8 mouse cellular contexts compared by ENCODE assay signal in the genomic region with DNA sequence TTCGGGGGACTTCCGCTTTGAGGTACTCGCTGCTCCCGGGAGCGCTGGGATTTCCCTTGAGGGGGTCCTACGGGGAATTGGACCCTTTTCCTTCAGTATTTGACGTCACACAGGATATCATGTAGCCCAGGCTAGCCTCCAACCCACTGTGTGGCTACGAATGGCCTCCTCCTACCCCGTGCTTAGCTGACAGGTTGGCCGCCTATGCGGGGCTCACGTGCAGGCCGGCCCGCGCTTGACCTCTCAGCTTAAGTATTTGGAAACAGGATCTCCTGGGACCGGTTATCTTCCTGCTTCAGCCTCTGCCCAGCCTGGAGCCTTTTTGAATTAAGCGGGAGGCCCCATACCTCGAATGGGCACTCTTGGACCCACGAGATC. TPM values are rescaled to one million over a fixed set of nuclear protein-coding genes. Genes with fewer than 3 reads are reported as not detected.
DNase-seq lines count a peak whose midpoint lies in the region; ATAC-seq and TF ChIP-seq lines count a peak whose summit lies in the region.

No protein-coding gene starts in this region.

- H3K4me3 ChIP-seq in heart, postnatal 0 days (ENCODE audit: low read depth, low read length), result peak overlapping the region; percentile 88
- H3K4me3 ChIP-seq in hindbrain, embryonic 12.5 days, result peak overlapping the region; percentile 91
- H3K4me3 ChIP-seq in midbrain, embryonic 11.5 days (ENCODE audit: low read depth, low read length), result peak overlapping the region; percentile 96

- under 1% methylated on average over 19 of the region's 19 CpGs for WGBS in heart, postnatal 0 days
- under 1% methylated on average over 19 of the region's 19 CpGs for WGBS in hindbrain, embryonic 12.5 days
- WGBS in midbrain, embryonic 11.5 days, result under 1% methylated on average over 19 of the region's 19 CpGs

- H3K36me3 ChIP-seq in heart, postnatal 0 days (replicated peaks; ENCODE audit: control insufficient read depth, insufficient read depth, low read length), result peaks cover 28% of the 10 kb centered on the region
- peaks cover 32% of the 10 kb centered on the region for H3K36me3 ChIP-seq in hindbrain, embryonic 12.5 days
- H3K36me3 ChIP-seq in midbrain, embryonic 11.5 days (ENCODE audit: control insufficient read depth, insufficient read depth, low read length), result peaks cover 16% of the 10 kb centered on the region

- TF ChIP-seq CTCF in heart, postnatal 0 days (IDR thresholded peaks at IDR 0.05; ENCODE audit: low read depth), result no peak

- H3K9me3 ChIP-seq in heart, postnatal 0 days (replicated peaks; ENCODE audit: control insufficient read depth, low read length), result no peaks in the 10 kb centered on the region
- H3K9me3 ChIP-seq in hindbrain, embryonic 12.5 days (replicated peaks), result no peaks in the 10 kb centered on the region
- no peaks in the 10 kb centered on the region for H3K9me3 ChIP-seq in midbrain, embryonic 11.5 days (ENCODE audit: control insufficient read depth, low read length)

- peak overlapping the region; percentile 86 for H3K4me2 ChIP-seq in heart, postnatal 0 days (ENCODE audit: low read depth, low read length)
- H3K4me2 ChIP-seq in hindbrain, embryonic 12.5 days (replicated peaks), result peak overlapping the region; percentile 87
- peak overlapping the region; percentile 95 for H3K4me2 ChIP-seq in midbrain, embryonic 11.5 days

- ATAC-seq in heart, postnatal 0 days (ENCODE audit: insufficient read depth, low read depth), result peak; percentile 22; the same call in 1 of the 2 replicates
- ATAC-seq in hindbrain, embryonic 12.5 days (ENCODE audit: low FRiP score), result peak; percentile 30
- ATAC-seq in midbrain, embryonic 11.5 days (ENCODE audit: low FRiP score), result peak; percentile 28

- peak overlapping the region; percentile 91 for H3K9ac ChIP-seq in heart, postnatal 0 days (replicated peaks; ENCODE audit: low read depth, low read length)
- H3K9ac ChIP-seq in hindbrain, embryonic 12.5 days, result peak overlapping the region; percentile 79
- H3K9ac ChIP-seq in midbrain, embryonic 11.5 days (ENCODE audit: low read length), result peak overlapping the region; percentile 84

- DNase-seq in heart, postnatal 0 days (ENCODE audit: low spot score), result no peak
- DNase-seq in heart, adult 18-20 months, result no peak
- DNase-seq in NIH3T3 (ENCODE audit: low read depth), result peak; percentile 78
- DNase-seq in midbrain, embryonic 11.5 days (ENCODE audit: low spot score, missing footprints), result no peak
- DNase-seq in gastrocnemius, adult 18-20 months (ENCODE audit: low spot score), result no peak
- no peak for DNase-seq in urinary bladder, postnatal 25 days (ENCODE audit: low spot score)
- no peak for DNase-seq in ovary, postnatal 10 days (ENCODE audit: low spot score)

- peak overlapping the region; percentile 92 for H3K27ac ChIP-seq in heart, postnatal 0 days (ENCODE audit: low read depth)
- H3K27ac ChIP-seq in hindbrain, embryonic 12.5 days, result peak overlapping the region; percentile 77
- H3K27ac ChIP-seq in midbrain, embryonic 11.5 days (ENCODE audit: low read depth, low read length), result peak overlapping the region; percentile 72

- H3K4me1 ChIP-seq in heart, postnatal 0 days (ENCODE audit: control insufficient read depth, insufficient read depth), result peaks cover 11% of the 10 kb centered on the region
- H3K4me1 ChIP-seq in hindbrain, embryonic 12.5 days, result peaks cover 15% of the 10 kb centered on the region
- peaks cover 14% of the 10 kb centered on the region for H3K4me1 ChIP-seq in midbrain, embryonic 11.5 days (ENCODE audit: control insufficient read depth, insufficient read depth, low read length)

- H3K27me3 ChIP-seq in heart, postnatal 0 days (ENCODE audit: control insufficient read depth, insufficient read depth, low read length), result no peaks in the 10 kb centered on the region
- H3K27me3 ChIP-seq in hindbrain, embryonic 12.5 days, result no peaks in the 10 kb centered on the region
- no peaks in the 10 kb centered on the region for H3K27me3 ChIP-seq in midbrain, embryonic 11.5 days (ENCODE audit: control insufficient read depth, insufficient read depth, low read length)

- no peak; the same call in 1 of the 2 replicates for TF ChIP-seq EP300 in heart, postnatal 0 days (IDR thresholded peaks at IDR 0.05; ENCODE audit: low read depth)

RNA-seq across cellular contexts. Expression of a gene that starts 0.3 kb away (rescaled TPM):
- total RNA-seq in heart, postnatal 0 days (2014; rRNA removed; ENCODE audit: low replicate concordance), result 0.11 TPM in 1 of 2 replicates, not detected in the other
- 0.43 and 1.1 TPM in 2 replicates for polyA plus RNA-seq in heart, postnatal 0 days (2015; fragmentation: Nextera tagmentation; extraction: Ambion mirVana)
- total RNA-seq in heart, adult 18-20 months (2021), result 1 to 10 TPM in 1 of 2 experiments, under 1 TPM in 1; 0.65 to 2.3 TPM
- 5.7 and 5.9 TPM in 2 replicates for polyA plus RNA-seq in hindbrain, embryonic 12.5 days (2016; fragmentation: Nextera tagmentation; extraction: Ambion mirVana)
- polyA plus RNA-seq in midbrain, embryonic 11.5 days (2014; fragmentation: Nextera tagmentation; extraction: Ambion mirVana), result 2.7 and 2.9 TPM in 2 replicates
- under 1 TPM; 0.57 to 0.97 TPM for total RNA-seq in gastrocnemius, adult 18-20 months (2021)

RNA-seq across cellular contexts. Expression of a gene that starts 0.4 kb away (rescaled TPM):
- 123 and 139 TPM in 2 replicates for total RNA-seq in heart, postnatal 0 days (2014; rRNA removed; ENCODE audit: low replicate concordance)
- 75.2 and 77.6 TPM in 2 replicates for polyA plus RNA-seq in heart, postnatal 0 days (2015; fragmentation: Nextera tagmentation; extraction: Ambion mirVana)
- total RNA-seq in heart, adult 18-20 months (2021), result 10 to 100 TPM; 49.9 to 59.6 TPM
- polyA plus RNA-seq in hindbrain, embryonic 12.5 days (2016; fragmentation: Nextera tagmentation; extraction: Ambion mirVana), result 62.7 and 67.5 TPM in 2 replicates
- 43.3 and 53.7 TPM in 2 replicates for polyA plus RNA-seq in midbrain, embryonic 11.5 days (2014; fragmentation: Nextera tagmentation; extraction: Ambion mirVana)
- total RNA-seq in gastrocnemius, adult 18-20 months (2021), result 10 to 100 TPM; 41.1 to 44.1 TPM

RNA-seq across cellular contexts. Expression of a gene that starts 4.2 kb away (rescaled TPM):
- not detected in 2 replicates for total RNA-seq in heart, postnatal 0 days (2014; rRNA removed; ENCODE audit: low replicate concordance)
- polyA plus RNA-seq in heart, postnatal 0 days (2015; fragmentation: Nextera tagmentation; extraction: Ambion mirVana), result 0.45 and 0.70 TPM in 2 replicates
- total RNA-seq in heart, adult 18-20 months (2021), result under 1 TPM in 1 of 2 experiments, not detected in 1; 0.51 TPM
- polyA plus RNA-seq in hindbrain, embryonic 12.5 days (2016; fragmentation: Nextera tagmentation; extraction: Ambion mirVana), result 1.1 and 2.4 TPM in 2 replicates
- 0.20 and 0.47 TPM in 2 replicates for polyA plus RNA-seq in midbrain, embryonic 11.5 days (2014; fragmentation: Nextera tagmentation; extraction: Ambion mirVana)
- under 1 TPM in 1 of 2 experiments, not detected in 1; 0.34 TPM for total RNA-seq in gastrocnemius, adult 18-20 months (2021)

RNA-seq across cellular contexts. Expression of a gene that starts 6.3 kb away (rescaled TPM):
- total RNA-seq in heart, postnatal 0 days (2014; rRNA removed; ENCODE audit: low replicate concordance), result 47.6 and 53.9 TPM in 2 replicates
- 45.8 and 48.4 TPM in 2 replicates for polyA plus RNA-seq in heart, postnatal 0 days (2015; fragmentation: Nextera tagmentation; extraction: Ambion mirVana)
- 10 to 100 TPM; 27.6 to 35.6 TPM for total RNA-seq in heart, adult 18-20 months (2021)
- polyA plus RNA-seq in hindbrain, embryonic 12.5 days (2016; fragmentation: Nextera tagmentation; extraction: Ambion mirVana), result 132 and 134 TPM in 2 replicates
- 94.3 and 104 TPM in 2 replicates for polyA plus RNA-seq in midbrain, embryonic 11.5 days (2014; fragmentation: Nextera tagmentation; extraction: Ambion mirVana)
- 10 to 100 TPM; 15.3 to 15.4 TPM for total RNA-seq in gastrocnemius, adult 18-20 months (2021)

RNA-seq across cellular contexts. Expression of a gene that starts 8.3 kb away (rescaled TPM):
- total RNA-seq in heart, postnatal 0 days (2014; rRNA removed; ENCODE audit: low replicate concordance), result 6.6 and 7.8 TPM in 2 replicates
- polyA plus RNA-seq in heart, postnatal 0 days (2015; fragmentation: Nextera tagmentation; extraction: Ambion mirVana), result 3.3 and 3.8 TPM in 2 replicates
- total RNA-seq in heart, adult 18-20 months (2021), result 1 to 10 TPM; 1.9 to 2.2 TPM
- polyA plus RNA-seq in hindbrain, embryonic 12.5 days (2016; fragmentation: Nextera tagmentation; extraction: Ambion mirVana), result 1.9 and 2.7 TPM in 2 replicates
- 2.3 and 2.7 TPM in 2 replicates for polyA plus RNA-seq in midbrain, embryonic 11.5 days (2014; fragmentation: Nextera tagmentation; extraction: Ambion mirVana)
- not detected for total RNA-seq in gastrocnemius, adult 18-20 months (2021)
